Mouse (Mus musculus) retina, adult 2 months (tissue): ENCODE measurements at regions not wholly inside any gene's neighbourhood (a gene's known extent, or its start where the extent isn't known, plus 50 kb on each side); places are given as distances from the start of the nearest gene placed in this dataset.

Experiments used
- DNase-seq: peaks from one replicate; pipeline ENCODE4 v3.0.0-alpha.2; 2012; ENCODE audit warnings: low read depth, low spot score

GRCm38 (mm10) chr9:49175586-49176286 lies 74.6 kb upstream of the Gm4894 start:
- no peak for DNase-seq

- peak; percentile 15 for DNase-seq
Measured at GRCm38 (mm10) chr9:49178561-49178960, 71.8 kb upstream of the Gm4894 start.

- DNase-seq: no peak
Measured at GRCm38 (mm10) chr9:49184786-49185185, 65.5 kb upstream of the Gm4894 start.

GRCm38 (mm10) chr9:49189426-49189825 lies 60.9 kb upstream of the Gm4894 start:
- no peak for DNase-seq

- DNase-seq: no peak
Measured at GRCm38 (mm10) chr9:49192776-49193175, 57.6 kb upstream of the Gm4894 start.
